Mouse (Mus musculus) kidney, embryonic 14.5 days (tissue): ENCODE measurements at regions not wholly inside any gene's neighbourhood (a gene's known extent, or its start where the extent isn't known, plus 50 kb on each side); places are given as distances from the start of the nearest gene placed in this dataset.

Experiments used
- ATAC-seq: fragments of 200-750 bp; cut with Nextera tagmentation; 2 replicates; pipeline ENCODE4 v1.8.0; 2017; ENCODE audit warnings: moderate number of reproducible peaks, mild to moderate bottlenecking, moderate TSS enrichment, moderate library complexity; ENCODE audit not compliant: low FRiP score, low TSS enrichment
- H3K27ac ChIP-seq: fragments of 300-500 bp; sonication (generic); 2 replicates; pipeline ENCODE4 v1.5.1; 2014; ENCODE audit warnings: low read depth, mild to moderate bottlenecking, low read length, moderate library complexity, mixed read lengths
- H3K27me3 ChIP-seq: fragments of 300-500 bp; sonication (generic); 2 replicates; pipeline ENCODE4 v1.6.1; 2014; ENCODE audit warnings: mild to moderate bottlenecking, low read length; ENCODE audit not compliant: control insufficient read depth, insufficient read depth
- H3K36me3 ChIP-seq: fragments of 300-500 bp; sonication (generic); 2 replicates; pipeline ENCODE4 v1.6.1; 2014; ENCODE audit warnings: low read length, mixed read lengths; ENCODE audit not compliant: control insufficient read depth, insufficient read depth
- H3K4me1 ChIP-seq: fragments of 300-500 bp; sonication (generic); 2 replicates; pipeline ENCODE4 v1.6.1; 2014; ENCODE audit warnings: low read length, mixed read lengths; ENCODE audit not compliant: control insufficient read depth, insufficient read depth
- H3K4me2 ChIP-seq: fragments of 300-500 bp; sonication (generic); replicated peaks from 2 replicates; pipeline ENCODE4 v1.6.1; 2014; ENCODE audit warnings: low read depth, mild to moderate bottlenecking, low read length
- H3K4me3 ChIP-seq: fragments of 300-500 bp; sonication (generic); 2 replicates; pipeline ENCODE4 v1.5.1; 2014; ENCODE audit warnings: mild to moderate bottlenecking, low read length
- H3K9ac ChIP-seq: fragments of 300-500 bp; sonication (generic); 2 replicates; pipeline ENCODE4 v1.6.1; 2014; ENCODE audit warnings: low read depth, mild to moderate bottlenecking, low read length, moderate library complexity
- H3K9me3 ChIP-seq: fragments of 300-500 bp; sonication (generic); 2 replicates; pipeline ENCODE4 v1.6.1; 2016; ENCODE audit warnings: low read length; ENCODE audit not compliant: control insufficient read depth
- WGBS: fragments of 180-500 bp; shearing (Covaris S2); extraction: QIAGEN DNeasy Blood & Tissue Kit; methylation state at CpG from one replicate; pipeline ENCODE4 v1.1.7; 2014; 5-methylcytosine and 5-hydroxymethylcytosine counted together

DNA sequence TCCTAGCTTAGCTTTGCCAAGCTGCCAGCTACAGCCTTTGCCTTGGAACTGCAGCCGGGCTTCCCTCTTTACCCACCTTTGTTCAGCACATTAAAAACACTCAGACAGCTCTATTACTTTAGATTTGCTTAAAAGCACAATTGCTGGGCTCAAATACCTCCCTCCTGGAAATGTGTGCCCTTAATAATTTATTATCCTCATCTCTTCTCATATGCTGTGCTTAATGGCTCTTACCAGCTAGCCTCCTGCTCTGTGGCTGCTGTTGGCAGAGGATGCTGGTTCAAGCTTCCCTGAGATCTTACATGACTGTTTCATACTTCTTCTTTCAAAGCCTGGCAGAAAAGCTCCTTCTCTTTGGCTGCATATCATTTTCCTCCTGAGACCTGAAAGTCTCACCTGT is 378.1 kb upstream of the Cdh19 start:
- WGBS: 83% methylated on average over 1 of the region's 1 CpGs
- H3K4me3 ChIP-seq: no peak overlapping the region
- H3K9me3 ChIP-seq: no peaks in the 10 kb centered on the region
- H3K4me1 ChIP-seq: no peaks in the 10 kb centered on the region
- no peak overlapping the region for H3K27ac ChIP-seq
- no peaks in the 10 kb centered on the region for H3K27me3 ChIP-seq
- ATAC-seq: no peak
- no peaks in the 10 kb centered on the region for H3K36me3 ChIP-seq
- H3K9ac ChIP-seq: no peak overlapping the region
- H3K4me2 ChIP-seq: no peak overlapping the region

DNA sequence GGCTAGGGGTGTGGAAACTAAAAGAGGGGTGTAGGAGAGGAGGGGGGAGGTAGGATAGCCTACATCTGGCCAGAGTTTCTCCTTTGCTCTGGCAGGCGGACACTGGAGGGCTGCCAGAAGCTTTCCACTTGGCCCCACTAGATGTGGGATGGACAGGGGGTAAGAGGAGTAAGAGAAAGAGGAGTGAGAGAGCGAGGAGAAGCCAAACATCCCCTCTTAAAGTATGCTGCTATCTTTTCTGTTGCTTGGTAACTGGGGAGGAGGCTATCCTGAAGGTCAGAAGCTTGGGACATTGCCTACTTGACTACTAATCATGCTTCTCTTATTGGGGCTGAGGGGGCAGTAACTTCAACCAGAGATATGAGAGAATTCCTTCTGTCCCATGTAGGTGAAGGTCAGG is 360.5 kb upstream of the Cdh19 start:
- Histone ChIP-seq H3K4me2 (no peak overlapping the region), H3K4me3 (no peak overlapping the region), H3K9ac (no peak overlapping the region), H3K36me3 (no peaks in the 10 kb centered on the region), H3K4me1 (no peaks in the 10 kb centered on the region), H3K27ac (no peak overlapping the region), H3K9me3 (no peaks in the 10 kb centered on the region), H3K27me3 (no peaks in the 10 kb centered on the region)
- ATAC-seq: peak; percentile 20; the same call in 1 of the 2 replicates
- 54% methylated on average over 2 of the region's 2 CpGs for WGBS

DNA sequence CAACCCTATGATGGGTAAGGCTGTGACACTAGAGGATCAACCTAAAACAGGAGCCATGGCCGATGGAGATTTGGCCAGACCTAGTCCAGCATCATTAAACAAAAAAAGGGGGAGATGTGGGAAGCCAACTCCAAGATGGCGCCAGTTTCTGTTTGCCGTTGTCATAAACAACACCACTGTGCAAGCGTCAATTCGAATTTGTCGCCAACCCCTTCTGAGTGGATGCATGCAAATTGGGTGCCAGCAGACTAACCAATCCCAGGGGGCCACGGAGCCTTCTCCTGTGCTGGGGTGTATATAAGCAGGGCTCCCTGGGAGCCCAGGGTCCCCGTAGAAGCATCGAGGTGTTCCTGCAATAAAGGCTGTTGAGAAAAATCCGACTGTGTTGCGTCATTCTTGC is 324.9 kb upstream of the Cdh19 start:
- Histone ChIP-seq H3K9ac (no peak overlapping the region), H3K4me3 (no peak overlapping the region), H3K27ac (no peak overlapping the region), H3K27me3 (no peaks in the 10 kb centered on the region), H3K36me3 (no peaks in the 10 kb centered on the region), H3K9me3 (no peaks in the 10 kb centered on the region), H3K4me2 (no peak overlapping the region), H3K4me1 (no peaks in the 10 kb centered on the region)
- no peak for ATAC-seq
- WGBS: 96% methylated on average over 11 of the region's 11 CpGs

DNA sequence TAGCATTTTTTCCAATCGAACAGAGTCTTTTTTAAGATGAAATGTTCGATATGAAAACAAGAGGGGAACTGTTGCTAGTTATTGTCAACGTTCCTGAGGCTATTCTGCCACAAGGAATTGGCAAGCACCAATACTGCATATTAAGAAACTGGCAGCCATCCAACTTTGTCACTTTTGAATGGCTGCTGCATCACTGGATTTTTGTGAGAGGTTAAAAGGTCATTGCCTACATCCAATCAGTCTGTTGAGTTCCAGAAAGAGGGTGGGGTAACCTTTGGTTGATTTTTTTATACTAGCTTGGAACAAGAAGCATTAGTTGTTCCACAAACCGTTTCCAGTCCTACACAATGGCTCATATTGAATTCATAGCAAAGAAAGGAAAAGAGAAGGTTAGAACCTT is 309.0 kb upstream of the Cdh19 start:
- Histone ChIP-seq H3K27ac (no peak overlapping the region), H3K27me3 (no peaks in the 10 kb centered on the region), H3K4me3 (no peak overlapping the region), H3K36me3 (no peaks in the 10 kb centered on the region), H3K9me3 (no peaks in the 10 kb centered on the region), H3K4me1 (no peaks in the 10 kb centered on the region), H3K9ac (no peak overlapping the region), H3K4me2 (no peak overlapping the region)
- ATAC-seq: no peak
- WGBS: 74% methylated on average over 4 of the region's 4 CpGs

DNA sequence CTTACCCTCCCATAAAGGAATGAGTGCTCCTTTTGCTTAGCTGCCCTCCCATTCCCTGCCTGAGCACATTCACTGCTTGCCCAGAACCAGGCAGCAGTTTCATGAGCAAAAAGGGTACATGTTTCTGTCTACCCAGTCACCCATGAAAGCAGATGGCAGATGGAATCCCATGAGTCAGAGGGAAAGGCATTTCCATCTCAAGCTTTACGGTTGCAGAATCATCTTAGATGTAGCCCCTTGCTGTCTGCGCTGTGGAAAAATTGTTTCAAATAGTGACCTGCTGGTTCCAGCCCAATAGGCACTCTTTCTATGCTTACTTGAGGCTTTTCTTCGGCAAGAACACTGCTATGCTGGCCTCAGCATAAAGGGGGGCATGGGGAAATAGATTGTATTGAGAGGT is 308.5 kb upstream of the Cdh19 start:
- WGBS: 83% methylated on average over 3 of the region's 3 CpGs
- H3K9ac ChIP-seq: no peak overlapping the region
- no peak for ATAC-seq

DNA sequence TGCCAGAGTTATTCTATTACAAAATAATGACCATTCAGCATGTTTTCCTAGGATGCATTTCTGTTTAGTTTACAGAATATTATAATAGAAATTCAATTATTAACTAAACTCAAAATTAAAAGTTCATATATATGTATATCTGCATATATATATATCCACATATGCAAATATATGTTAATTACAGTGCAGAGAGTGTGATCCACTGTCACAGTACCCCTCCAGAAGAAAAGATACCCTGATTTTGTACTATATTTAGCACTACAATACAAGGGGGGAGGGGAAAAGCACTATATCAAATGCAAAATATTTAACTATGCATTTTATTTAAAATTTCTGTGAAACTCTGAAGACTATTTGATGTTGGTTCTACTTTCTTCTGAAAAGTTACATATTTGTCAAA is 265.4 kb upstream of the Cdh19 start:
- H3K27ac ChIP-seq: no peak overlapping the region
- H3K4me2 ChIP-seq: no peak overlapping the region
- no peaks in the 10 kb centered on the region for H3K36me3 ChIP-seq
- ATAC-seq: no peak
- no peaks in the 10 kb centered on the region for H3K4me1 ChIP-seq
- H3K9ac ChIP-seq: no peak overlapping the region
- H3K27me3 ChIP-seq: no peaks in the 10 kb centered on the region
- H3K9me3 ChIP-seq: no peaks in the 10 kb centered on the region
- no peak overlapping the region for H3K4me3 ChIP-seq

More for the DNA sequence above, 308.5 kb upstream of the Cdh19 start:
- Histone ChIP-seq H3K36me3 (no peaks in the 10 kb centered on the region), H3K4me3 (no peak overlapping the region), H3K9me3 (no peaks in the 10 kb centered on the region), H3K4me2 (no peak overlapping the region), H3K4me1 (no peaks in the 10 kb centered on the region), H3K27ac (no peak overlapping the region), H3K27me3 (no peaks in the 10 kb centered on the region)

DNA sequence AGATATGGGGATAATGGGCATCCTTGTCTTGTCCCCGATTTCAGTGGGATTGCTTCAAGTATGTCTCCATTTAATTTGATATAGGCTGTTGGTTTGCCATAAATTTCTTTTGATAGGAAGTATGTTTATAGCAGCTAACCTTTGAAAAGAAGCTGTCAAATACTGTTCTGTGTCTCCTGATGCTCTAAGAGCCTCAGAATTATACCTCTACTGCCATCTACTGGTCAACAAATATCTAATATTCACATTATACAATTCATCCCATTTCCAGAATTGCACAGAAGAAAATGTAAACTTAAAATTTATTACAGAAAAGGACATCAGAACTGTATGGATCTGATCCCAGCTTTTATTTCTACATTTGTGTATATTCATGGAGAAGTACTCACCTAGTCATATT is 265.0 kb upstream of the Cdh19 start:
- Histone ChIP-seq H3K4me3 (no peak overlapping the region), H3K27me3 (no peaks in the 10 kb centered on the region), H3K4me1 (no peaks in the 10 kb centered on the region), H3K9ac (no peak overlapping the region), H3K9me3 (no peaks in the 10 kb centered on the region), H3K4me2 (no peak overlapping the region), H3K27ac (no peak overlapping the region), H3K36me3 (no peaks in the 10 kb centered on the region)
- no peak for ATAC-seq
- WGBS: 59% methylated on average over 1 of the region's 1 CpGs
